Comparison of ENCODE assay signal across 10 mouse cellular contexts in the genomic region with DNA sequence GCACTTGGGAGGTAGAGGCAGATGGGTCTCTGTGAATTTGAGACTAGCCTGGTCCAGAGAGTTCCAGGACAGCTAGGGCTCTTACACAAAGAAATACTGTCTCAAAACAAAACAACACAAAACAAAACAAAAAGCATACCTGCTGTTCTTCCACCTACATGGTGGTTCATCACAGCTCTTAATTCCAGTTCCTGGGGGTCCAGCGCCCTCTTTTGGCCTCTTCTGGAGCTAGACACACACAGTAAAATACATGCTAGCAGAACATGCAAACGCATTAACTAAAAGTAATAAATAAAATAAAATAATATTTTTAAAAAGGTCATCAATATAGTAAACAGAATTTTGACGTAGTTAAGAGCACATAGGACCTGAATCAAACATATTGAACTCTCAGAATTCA. TPM values are rescaled to one million over a fixed set of nuclear protein-coding genes. Genes with fewer than 3 reads are reported as not detected.
A peak's percentile ranks its signal among the peaks of the same experiment; 100 is the strongest.
DNase-seq lines count a peak whose midpoint lies in the region; ATAC-seq and TF ChIP-seq lines count a peak whose summit lies in the region.
"Had no signal": no experiment of that assay in that cellular context is flagged by ENCODE, and none has a peak within 500 bp of the region (broad histone marks: within the 10 kb centered on the region; RNA-seq: fewer than 3 reads in every experiment).

No protein-coding gene starts in this region.

- peak in 1 of 2 experiments; percentile 80; a peak in 2 of 4 replicates for TF ChIP-seq CTCF in CH12.LX (conservative IDR thresholded peaks at IDR 0.05 in 1 of 2, IDR thresholded peaks at IDR 0.05 in 1 of 2; ENCODE audit: low read depth in 2 of 2, low read length in 2 of 2)
- peak; percentile 57 for TF ChIP-seq CTCF in cortical plate, adult 2 months (IDR thresholded peaks at IDR 0.05; ENCODE audit: extremely low read depth, insufficient read depth, low read length)

- H3K27me3 ChIP-seq in CH12.LX (replicated peaks), result no peaks in the 10 kb centered on the region
- H3K27me3 ChIP-seq in hindbrain, embryonic 12.5 days, result no peaks in the 10 kb centered on the region
- H3K27me3 ChIP-seq: embryonic facial prominence, embryonic 13.5 days had no signal

- no peak for TF ChIP-seq EP300 in CH12.LX (IDR thresholded peaks at IDR 0.05; ENCODE audit: low read length)

- peaks cover 7% of the 10 kb centered on the region for H3K9me3 ChIP-seq in CH12.LX (replicated peaks; ENCODE audit: low read length)
- no peaks in the 10 kb centered on the region for H3K9me3 ChIP-seq in hindbrain, embryonic 12.5 days (replicated peaks)
- H3K9me3 ChIP-seq: embryonic facial prominence, embryonic 13.5 days had no signal

- in situ Hi-C loops in CH12.LX (cut with MboI; ENCODE audit: low pct_ligation_motif_present, low pct_unique_long_range_greater_than_20kb, low sequenced_read_pairs), result no loop called here

- no peak overlapping the region for H3K9ac ChIP-seq in CH12.LX (ENCODE audit: insufficient read depth, low read depth)
- no peak overlapping the region for H3K9ac ChIP-seq in hindbrain, embryonic 12.5 days
- H3K9ac ChIP-seq: embryonic facial prominence, embryonic 13.5 days had no signal

- H3K4me1 ChIP-seq in CH12.LX (ENCODE audit: control insufficient read depth in 1 of 2, insufficient read depth in 2 of 2), result no peaks in the 10 kb centered on the region
- no peaks in the 10 kb centered on the region for H3K4me1 ChIP-seq in cortical plate, adult 2 months (ENCODE audit: control insufficient read depth, insufficient read depth, low read length)
- H3K4me1 ChIP-seq in hindbrain, embryonic 12.5 days, result no peaks in the 10 kb centered on the region
- H3K4me1 ChIP-seq: embryonic facial prominence, embryonic 13.5 days had no signal

- TF ChIP-seq POLR2A in CH12.LX (IDR thresholded peaks at IDR 0.05; ENCODE audit: low read depth, low read length), result no peak
- no peak for TF ChIP-seq POLR2A in cortical plate, adult 2 months (IDR thresholded peaks at IDR 0.05; ENCODE audit: extremely low read depth, insufficient read depth, low read length)

- H3K36me3 ChIP-seq in CH12.LX (replicated peaks in 1 of 2; ENCODE audit: control insufficient read depth in 1 of 2, insufficient read depth in 1 of 2, low read length in 1 of 2), result no peaks in the 10 kb centered on the region
- no peaks in the 10 kb centered on the region for H3K36me3 ChIP-seq in hindbrain, embryonic 12.5 days
- H3K36me3 ChIP-seq: embryonic facial prominence, embryonic 13.5 days had no signal

- dilution Hi-C loops in CH12.LX (cut with MboI; ENCODE audit: extremely low pct_ligation_motif_present, extremely low pct_unique_long_range_greater_than_20kb, low sequenced_read_pairs), result no loop called here

- no peaks in the 10 kb centered on the region for H3K79me2 ChIP-seq in CH12.LX (replicated peaks; ENCODE audit: control insufficient read depth, extremely low read depth, insufficient read depth, poor library complexity, severe bottlenecking)

- 44% methylated on average over 3 of the region's 3 CpGs for WGBS in hindbrain, embryonic 12.5 days

- peak; percentile 40 for DNase-seq in layer of hippocampus, adult 11-12 months (ENCODE audit: low spot score)
- no peak for DNase-seq in layer of hippocampus, adult 9-11 months
- DNase-seq in B cell, adult 2 months, result peak; percentile 57 to 60
- DNase-seq in CH12.LX (ENCODE audit: extremely low read depth), result peak; percentile 45
- DNase-seq in lung, postnatal 36 days, result peak; percentile 40
- DNase-seq in yolk sac, embryonic 10.5 days (ENCODE audit: low spot score), result no peak

- H3K4me3 ChIP-seq in CH12.LX (replicated peaks in 1 of 3; ENCODE audit: low read depth in 2 of 3, low read length in 2 of 3, poor library complexity in 1 of 3), result no peak overlapping the region
- H3K4me3 ChIP-seq in cortical plate, adult 2 months (ENCODE audit: insufficient read depth, low read length), result no peak overlapping the region
- H3K4me3 ChIP-seq in hindbrain, embryonic 12.5 days, result no peak overlapping the region
- H3K4me3 ChIP-seq: embryonic facial prominence, embryonic 13.5 days had no signal

- H3K4me2 ChIP-seq in CH12.LX (ENCODE audit: insufficient read depth, low read depth, poor library complexity, severe bottlenecking), result no peak overlapping the region
- H3K4me2 ChIP-seq in hindbrain, embryonic 12.5 days (replicated peaks), result no peak overlapping the region
- H3K4me2 ChIP-seq: embryonic facial prominence, embryonic 13.5 days had no signal

- peak; percentile 76 for TF ChIP-seq RAD21 in CH12.LX (IDR thresholded peaks at IDR 0.05; ENCODE audit: low read depth, low read length)

- no peak for ATAC-seq in hindbrain, embryonic 12.5 days (ENCODE audit: low FRiP score)

- no peak overlapping the region for H3K27ac ChIP-seq in CH12.LX (ENCODE audit: insufficient read depth, low read depth)
- no peak overlapping the region for H3K27ac ChIP-seq in cortical plate, adult 2 months (ENCODE audit: insufficient read depth, low read length)
- no peak overlapping the region for H3K27ac ChIP-seq in hindbrain, embryonic 12.5 days
- H3K27ac ChIP-seq: embryonic facial prominence, embryonic 13.5 days had no signal

TF ChIP-seq in CH12.LX, 34 proteins besides CTCF, POLR2A, EP300 and RAD21:
- TF ChIP-seq USF1 (IDR thresholded peaks at IDR 0.05; ENCODE audit: low read depth, low read length) (no peak), IRF4 (IDR thresholded peaks at IDR 0.05; ENCODE audit: low read depth, low read length) (no peak), SMC3 (IDR thresholded peaks at IDR 0.05; ENCODE audit: low read depth, low read length) (peak; percentile 77), ZC3H11A (IDR thresholded peaks at IDR 0.05; ENCODE audit: low read depth, low read length) (peak; percentile 46)
TF ChIP-seq in CH12.LX: peak in this region for 2.

RNA-seq across cellular contexts. Expression of a gene that starts 19.5 kb away (rescaled TPM):
- total RNA-seq in CH12.LX (2012; rRNA removed), result not detected in 2 replicates
- total RNA-seq in CH12.LX (2014; rRNA removed), result not detected in 2 replicates
- polyA plus RNA-seq in CH12.LX (2012; ENCODE audit: insufficient read length, low read depth), result not detected in 2 replicates
- 0.08 TPM in 1 of 2 replicates, not detected in the other for polyA plus RNA-seq in cortical plate, adult 2 months (2012; rRNA removed)
- polyA plus RNA-seq in hindbrain, embryonic 12.5 days (2016; fragmentation: Nextera tagmentation; extraction: Ambion mirVana), result not detected in 2 replicates
- polyA plus RNA-seq: embryonic facial prominence, embryonic 13.5 days; large intestine, adult 2 months had no signal

RNA-seq across cellular contexts. Expression of a gene that starts 26.7 kb away (rescaled TPM):
- not detected in 2 replicates for total RNA-seq in CH12.LX (2012; rRNA removed)
- total RNA-seq in CH12.LX (2014; rRNA removed), result not detected in 2 replicates
- 0.21 TPM in 1 of 2 replicates, not detected in the other for polyA plus RNA-seq in CH12.LX (2012; ENCODE audit: insufficient read length, low read depth)
- 0.26 and 0.52 TPM in 2 replicates for polyA plus RNA-seq in cortical plate, adult 2 months (2012; rRNA removed)
- not detected in 2 replicates for polyA plus RNA-seq in hindbrain, embryonic 12.5 days (2016; fragmentation: Nextera tagmentation; extraction: Ambion mirVana)
- polyA plus RNA-seq: embryonic facial prominence, embryonic 13.5 days; large intestine, adult 2 months had no signal

RNA-seq across cellular contexts. Expression of a gene that starts 43.2 kb away (rescaled TPM):
- total RNA-seq in CH12.LX (2012; rRNA removed) (232 and 234 TPM in 2 replicates), CH12.LX (2014; rRNA removed) (202 and 213 TPM in 2 replicates)
- polyA plus RNA-seq in CH12.LX (2012; ENCODE audit: insufficient read length, low read depth), result 167 and 180 TPM in 2 replicates
- 526 and 561 TPM in 2 replicates for polyA plus RNA-seq in cortical plate, adult 2 months (2012; rRNA removed)
- polyA plus RNA-seq in hindbrain, embryonic 12.5 days (2016; fragmentation: Nextera tagmentation; extraction: Ambion mirVana), result 262 and 292 TPM in 2 replicates

Comparison
In these comparisons a context has a peak if more than half of its experiments do, and no peak if none do; other contexts are left out.
1. DNase-seq: peak in layer of hippocampus, adult 11-12 months (single experiment), B cell, adult 2 months (2 of 2), CH12.LX (single experiment) and lung, postnatal 36 days (single experiment); none in layer of hippocampus, adult 9-11 months (single experiment) and yolk sac, embryonic 10.5 days (single experiment).